Mouse (Mus musculus) layer of hippocampus, adult 2 months (tissue): ENCODE results near the gene Gm9732. TPM values are rescaled to one million over a fixed set of nuclear protein-coding genes. Genes with fewer than 3 reads are reported as not detected.
"Not testable (repeated sequence)": the region's sequence is repeated elsewhere in the genome, so short reads cannot be mapped to it uniquely, and the experiment has no call there.

Source experiments
- DNase-seq, 2 experiments: peaks; one replicate each; pipeline ENCODE4 v3.0.0; 2022; ENCODE audit warnings: low spot score in 2 of 2
- H3K27ac ChIP-seq: fragments of 200-600 bp; 2 replicates; pipeline ENCODE4 v1.8.1; 2022
- H3K4me3 ChIP-seq: fragments of 200-600 bp; 2 replicates; pipeline ENCODE4 v1.8.1; 2022; ENCODE audit warnings: mild to moderate bottlenecking
- total RNA-seq, 2 experiments: library from RNA; stranded (reverse); gene quantifications; 2 replicates each; pipeline ENCODE4 v1.2.3; 2021

The Gm9732 gene
- total RNA-seq, 2 experiments from 2014 or later: not detected

GRCm38 (mm10) chr14:43331362-43331880 lies 56.6 kb downstream of the Gm9732 start:
- H3K4me3 ChIP-seq, DNase-seq, H3K27ac ChIP-seq: not testable (repeated sequence)

GRCm38 (mm10) chr14:43337646-43338045 lies 62.8 kb downstream of the Gm9732 start:
- H3K27ac ChIP-seq, H3K4me3 ChIP-seq, DNase-seq: not testable (repeated sequence)

DNA sequence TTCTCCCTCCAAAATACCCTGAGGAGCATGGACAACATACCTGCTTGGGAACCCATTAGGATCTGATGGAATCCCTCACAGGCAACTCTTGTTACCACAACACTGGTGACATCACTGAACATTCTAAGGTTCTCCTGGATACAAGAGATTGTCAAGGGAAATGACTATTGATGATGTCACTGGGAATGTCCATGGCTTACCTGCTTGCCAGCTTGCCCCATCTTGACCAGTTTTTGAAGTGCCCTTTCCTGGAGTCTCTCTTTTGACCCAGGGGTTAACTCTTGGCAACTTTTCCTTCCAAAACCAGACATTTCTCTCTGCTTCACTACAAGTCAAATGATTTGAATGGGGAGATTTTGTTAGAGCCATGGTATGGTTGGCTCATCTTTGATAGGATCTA lies 72.9 kb downstream of the Gm9732 start, which contains the start of gene 1700001F09Rik:
Gene 1700001F09Rik (minus strand): TSS at position 101 of the 400 bp plus-strand sequence.
- H3K4me3 ChIP-seq, H3K27ac ChIP-seq, DNase-seq: not testable (repeated sequence)

DNA sequence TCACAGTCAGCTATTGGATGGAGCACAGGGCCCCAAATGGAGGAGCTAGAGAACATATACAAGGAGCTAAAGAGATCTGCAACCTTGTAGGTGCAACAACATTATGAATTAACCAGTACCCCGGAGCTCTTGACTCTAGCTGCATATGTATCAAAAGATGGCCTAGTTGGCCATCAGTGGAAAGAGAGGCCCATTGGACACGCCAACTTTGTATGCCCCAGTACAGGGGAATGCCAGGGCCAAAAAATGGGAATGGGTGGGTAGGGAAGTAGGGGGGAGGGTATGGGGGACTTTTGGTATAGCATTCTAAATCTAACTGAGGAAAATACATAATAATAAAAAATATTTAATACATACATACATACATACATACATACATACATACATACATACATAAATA lies 78.1 kb downstream of the Gm9732 start:
- DNase-seq, H3K4me3 ChIP-seq, H3K27ac ChIP-seq: not testable (repeated sequence)

Other genes with a start within 250 kb of the Gm9732 start
- gene Gm8094, start 198.4 kb upstream of the Gm9732 start, total RNA-seq: not detected
- gene Gm8104, start 174.4 kb upstream of the Gm9732 start, total RNA-seq: not detected
- gene Gm7233, start 95.2 kb upstream of the Gm9732 start, total RNA-seq: not detected
- not detected for gene Gm8122, start 39.7 kb upstream of the Gm9732 start, total RNA-seq
- not detected for gene Gm8126, start 16.4 kb upstream of the Gm9732 start, total RNA-seq
- not detected for gene Gm8127, start 18.8 kb downstream of the Gm9732 start, total RNA-seq
- gene 1700001F09Rik, start 72.8 kb downstream of the Gm9732 start, total RNA-seq: under 1 TPM in 1 of 2 experiments, not detected in 1; 0.49 TPM
- gene Gm8138, start 141.3 kb downstream of the Gm9732 start, total RNA-seq: not detected